Mouse (Mus musculus): Measurements from ENCODE around the gene Slc17a2. TPM values are rescaled to one million over a fixed set of nuclear protein-coding genes. Genes with fewer than 3 reads are reported as not detected.
"Not testable (repeated sequence)": the region's sequence is repeated elsewhere in the genome, so short reads cannot be mapped to it uniquely, and the experiment has no call there.

Slc17a2 gene
- under 1 TPM in 1 of 2 experiments, not detected in 1; 0.26 TPM for total RNA-seq (2021)
- long read RNA-seq, experiment 1: 0 reads
- long read RNA-seq, experiment 2: 0 reads

DNA sequence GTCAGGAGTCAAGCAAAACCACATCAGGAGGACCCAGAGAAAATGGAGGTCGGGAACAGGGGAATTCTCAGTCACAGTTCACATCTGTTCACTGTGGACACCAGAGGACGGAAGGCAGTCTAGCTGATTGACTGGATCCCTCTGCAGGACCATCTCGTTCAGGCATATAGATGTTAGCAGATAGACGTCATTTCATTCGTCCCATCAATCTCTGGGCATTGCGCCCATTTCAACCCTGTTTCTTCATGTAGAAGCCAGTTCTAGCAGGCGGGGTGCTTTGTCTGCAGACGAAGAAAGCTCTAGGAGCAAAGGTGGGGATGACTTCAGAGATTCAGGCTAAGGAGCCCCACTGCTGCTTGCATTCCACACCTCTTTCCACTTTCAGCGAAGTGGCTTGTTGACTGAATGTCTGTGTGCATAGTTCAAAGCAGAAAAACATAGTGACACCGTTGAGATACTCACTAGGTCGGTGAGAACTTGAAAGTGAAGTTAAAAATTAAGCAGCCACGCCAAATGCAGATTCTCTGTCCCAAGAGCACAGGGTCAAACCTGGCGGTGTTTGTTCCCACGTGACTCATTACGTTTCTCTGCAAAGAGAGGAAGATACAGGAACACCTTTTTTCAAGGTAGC lies at the start of gene Slc17a2:
Gene Slc17a2, plus strand, starts transcription at position 572 of the 631 bp plus-strand sequence.
- no peak for DNase-seq

DNA sequence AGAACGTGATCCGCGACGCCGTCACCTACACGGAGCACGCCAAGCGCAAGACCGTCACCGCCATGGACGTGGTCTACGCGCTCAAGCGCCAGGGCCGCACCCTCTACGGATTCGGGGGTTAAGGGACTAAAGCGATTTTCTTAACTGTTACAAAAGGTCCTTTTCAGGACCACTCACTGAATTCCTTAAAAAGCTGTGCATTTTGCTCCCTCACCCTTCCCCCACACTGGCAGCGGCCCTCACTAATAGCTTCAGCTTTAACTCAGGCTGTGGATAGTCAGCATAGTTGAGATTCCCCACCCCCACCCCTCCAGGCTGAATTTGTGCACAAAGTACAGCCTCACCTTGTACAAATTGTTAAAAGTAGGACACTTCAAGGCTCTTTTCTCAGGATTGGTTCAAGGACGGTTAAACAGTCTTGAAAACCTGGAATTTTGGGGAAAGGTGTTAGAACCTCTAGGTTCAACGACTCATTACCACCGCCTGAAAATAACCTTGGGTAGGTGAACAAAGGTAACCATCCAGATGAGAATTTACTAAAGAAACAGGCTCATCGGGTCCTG lies 49.5 kb upstream of the Slc17a2 start:
- DNase-seq: no peak

DNA sequence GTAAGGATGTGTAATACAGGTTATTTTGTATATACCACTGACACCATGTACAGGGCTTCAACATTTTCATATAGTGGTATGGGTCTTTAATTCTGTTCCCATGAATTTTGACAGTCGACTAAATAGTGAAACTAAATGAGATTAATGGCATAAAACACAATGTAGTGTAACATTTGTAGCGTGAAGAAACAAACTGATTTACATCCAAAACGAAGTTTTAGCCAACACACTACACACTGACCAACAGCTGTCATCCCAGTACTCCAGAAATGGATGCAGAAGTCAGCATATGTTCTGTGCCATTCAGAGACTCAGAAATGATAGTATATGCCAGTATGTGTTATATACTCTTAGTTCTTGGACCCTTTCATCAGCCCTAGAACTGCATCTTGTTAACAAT lies 48.9 kb upstream of the Slc17a2 start:
- DNase-seq: no peak

DNA sequence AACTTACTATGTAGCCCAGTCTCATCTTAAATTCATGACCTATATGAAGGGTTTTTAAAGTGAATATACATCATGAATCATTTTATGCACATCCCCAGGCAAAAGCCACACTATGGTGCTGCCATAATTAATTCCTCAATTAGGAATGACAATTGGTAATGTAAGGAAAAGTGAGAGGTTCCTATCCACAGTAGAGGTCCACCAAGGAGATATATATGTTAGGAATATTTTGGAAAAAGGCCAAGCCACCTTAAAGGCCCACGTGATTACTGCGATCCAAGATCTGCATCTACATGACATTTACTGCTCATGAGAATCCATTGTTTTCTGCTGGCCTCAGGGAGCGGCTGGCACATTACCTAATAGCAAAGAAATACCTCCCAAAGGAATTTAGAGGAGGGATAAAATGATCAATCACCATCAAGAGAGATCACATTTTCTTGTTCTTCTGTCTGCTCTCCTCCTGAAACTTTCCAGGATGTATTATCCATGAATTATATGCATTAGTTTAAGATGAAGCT lies 47.5 kb upstream of the Slc17a2 start:
- no peak for DNase-seq

DNA sequence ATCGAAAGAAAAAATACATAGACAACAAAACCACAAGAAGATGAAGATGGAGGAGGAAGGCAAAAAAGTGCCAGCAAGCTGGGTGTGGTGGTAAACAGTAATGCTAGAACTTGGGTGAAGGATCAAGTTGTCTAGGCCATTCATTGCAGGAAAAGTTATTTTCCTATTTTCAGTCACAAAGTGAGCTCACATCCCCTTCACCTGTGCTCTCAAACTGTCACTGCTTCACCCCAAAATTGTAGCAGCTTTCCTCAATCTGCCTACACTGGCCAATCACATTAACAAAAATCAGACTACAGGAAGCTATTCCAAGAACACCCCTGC lies 46.9 kb upstream of the Slc17a2 start:
- DNase-seq: no peak

DNA sequence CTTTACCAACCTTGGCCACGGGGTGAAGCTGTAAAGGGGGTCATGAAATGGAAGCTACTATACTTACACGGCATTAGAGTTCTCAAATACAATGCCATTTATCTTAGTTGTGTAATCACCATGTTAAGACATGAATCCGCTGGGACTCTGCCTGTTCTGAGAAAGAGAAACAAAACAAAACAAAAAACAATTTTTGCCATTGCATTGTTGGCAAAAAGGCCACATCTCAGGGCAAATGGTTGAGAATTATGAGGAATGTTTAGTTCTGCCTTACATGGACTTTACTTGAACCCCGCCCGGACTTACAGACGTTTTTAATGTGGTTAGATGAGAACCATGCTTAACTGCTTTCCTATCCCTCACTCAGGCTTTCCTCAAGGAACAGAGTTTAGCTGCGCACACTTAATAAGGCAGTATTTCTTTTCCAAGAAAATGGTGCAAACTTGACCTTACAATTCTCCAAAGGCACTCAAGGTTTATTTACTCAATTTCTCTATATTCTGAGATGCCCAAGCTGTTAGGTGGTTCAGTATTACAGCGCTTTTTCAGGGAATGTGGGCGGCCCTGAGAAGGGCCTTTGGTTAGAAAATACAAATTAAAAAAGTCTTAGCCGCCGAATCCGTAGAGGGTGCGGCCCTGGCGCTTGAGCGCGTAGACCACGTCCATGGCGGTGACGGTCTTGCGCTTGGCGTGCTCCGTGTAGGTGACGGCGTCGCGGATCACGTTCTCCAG lies 46.4 kb upstream of the Slc17a2 start:
- DNase-seq: no peak

DNA sequence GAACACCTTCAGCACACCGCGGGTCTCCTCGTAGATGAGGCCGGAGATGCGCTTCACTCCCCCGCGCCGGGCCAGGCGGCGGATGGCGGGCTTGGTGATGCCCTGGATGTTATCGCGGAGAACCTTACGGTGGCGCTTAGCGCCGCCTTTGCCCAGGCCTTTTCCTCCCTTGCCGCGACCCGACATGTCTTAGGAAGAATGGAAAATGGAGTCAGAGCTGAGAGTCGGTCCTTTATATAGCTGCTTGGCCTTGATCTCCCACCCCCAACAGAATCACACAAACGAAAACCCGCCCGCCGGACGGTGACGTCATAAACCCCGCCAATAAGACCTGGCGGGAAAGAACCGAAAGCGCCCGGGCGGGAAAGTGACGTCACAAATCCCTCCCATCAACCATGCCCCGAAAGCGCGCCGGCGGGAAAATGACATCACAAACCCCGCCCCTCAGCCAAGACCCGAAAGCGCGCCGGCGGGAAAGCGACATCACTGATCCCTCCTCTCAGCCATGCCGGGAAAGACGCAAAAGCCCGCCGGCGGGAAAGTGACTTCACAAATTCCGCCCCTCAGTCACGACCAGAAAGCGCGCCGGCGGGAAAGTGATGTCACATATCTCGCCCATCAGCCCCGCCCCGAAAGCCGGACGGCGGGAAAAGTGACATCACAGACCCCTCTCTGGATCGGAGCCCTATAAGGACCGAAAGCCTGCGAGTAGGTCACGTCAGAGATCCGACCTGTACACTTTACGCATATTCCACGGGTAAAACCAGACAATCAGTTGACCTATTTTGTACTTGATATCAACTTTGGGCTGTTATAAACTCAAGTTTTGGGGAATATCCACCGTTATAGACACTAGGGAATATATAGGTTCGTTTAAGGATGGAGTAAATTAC lies 45.6 kb upstream of the Slc17a2 start, which contains the start of gene Hist1h4a:
Gene Hist1h4a, minus strand, starts transcription at position 259 of the 893 bp plus-strand sequence.
- DNase-seq: peak; percentile 98

DNA sequence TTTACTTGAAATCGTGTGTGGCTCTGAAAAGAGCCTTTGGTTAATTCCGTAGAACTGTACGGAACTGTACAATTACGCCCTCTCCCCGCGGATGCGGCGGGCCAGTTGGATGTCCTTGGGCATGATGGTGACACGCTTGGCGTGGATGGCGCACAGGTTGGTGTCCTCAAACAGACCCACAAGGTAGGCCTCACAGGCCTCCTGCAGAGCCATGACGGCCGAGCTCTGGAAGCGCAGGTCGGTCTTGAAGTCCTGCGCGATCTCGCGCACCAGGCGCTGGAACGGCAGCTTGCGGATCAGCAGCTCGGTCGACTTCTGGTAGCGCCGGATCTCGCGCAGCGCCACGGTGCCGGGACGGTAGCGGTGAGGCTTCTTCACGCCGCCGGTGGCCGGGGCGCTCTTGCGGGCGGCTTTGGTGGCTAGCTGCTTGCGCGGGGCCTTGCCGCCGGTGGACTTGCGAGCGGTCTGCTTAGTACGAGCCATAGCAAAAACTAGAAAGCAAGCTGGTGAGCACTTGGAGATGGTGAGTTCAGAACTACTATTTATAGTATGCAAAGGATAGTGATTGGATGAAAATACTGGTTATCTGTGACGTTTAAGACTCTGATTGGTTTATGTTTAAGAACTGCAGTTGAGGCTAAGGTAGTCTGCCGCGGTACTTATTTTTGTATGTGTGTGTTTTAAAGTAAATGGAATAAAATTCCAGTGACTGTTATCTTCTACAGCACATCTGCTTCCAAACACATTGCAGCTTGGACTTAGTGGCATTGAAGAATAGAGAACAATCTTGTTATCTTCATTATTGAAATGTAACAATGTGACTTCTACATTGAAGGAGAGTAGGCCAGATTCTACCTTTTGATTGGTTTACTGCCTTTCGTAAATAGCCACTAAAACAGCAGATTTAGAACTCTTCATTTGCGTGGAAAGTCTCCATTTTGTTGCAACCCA lies 44.6 kb upstream of the Slc17a2 start, which contains the start of gene Hist1h3a:
Gene Hist1h3a, minus strand, starts transcription at position 516 of the 951 bp plus-strand sequence.
- peak; percentile 56 to 67 for DNase-seq

DNA sequence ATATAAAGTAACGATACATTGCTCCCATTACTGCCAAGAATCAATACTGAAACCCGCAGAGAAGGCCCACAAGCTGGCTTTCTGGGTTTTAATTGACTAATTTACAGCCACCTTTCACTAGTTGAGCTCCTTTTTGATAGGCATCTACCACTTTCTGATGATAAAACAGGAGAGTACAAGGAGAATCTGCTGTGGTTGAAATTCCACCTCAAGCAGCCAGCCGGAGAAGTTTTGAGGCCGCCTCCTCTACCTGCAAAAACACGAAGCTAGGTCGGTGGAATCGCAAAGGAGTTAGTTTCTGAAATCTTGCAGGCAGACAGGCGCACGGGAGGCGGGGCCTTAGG lies 43.6 kb upstream of the Slc17a2 start:
- no peak for DNase-seq

DNA sequence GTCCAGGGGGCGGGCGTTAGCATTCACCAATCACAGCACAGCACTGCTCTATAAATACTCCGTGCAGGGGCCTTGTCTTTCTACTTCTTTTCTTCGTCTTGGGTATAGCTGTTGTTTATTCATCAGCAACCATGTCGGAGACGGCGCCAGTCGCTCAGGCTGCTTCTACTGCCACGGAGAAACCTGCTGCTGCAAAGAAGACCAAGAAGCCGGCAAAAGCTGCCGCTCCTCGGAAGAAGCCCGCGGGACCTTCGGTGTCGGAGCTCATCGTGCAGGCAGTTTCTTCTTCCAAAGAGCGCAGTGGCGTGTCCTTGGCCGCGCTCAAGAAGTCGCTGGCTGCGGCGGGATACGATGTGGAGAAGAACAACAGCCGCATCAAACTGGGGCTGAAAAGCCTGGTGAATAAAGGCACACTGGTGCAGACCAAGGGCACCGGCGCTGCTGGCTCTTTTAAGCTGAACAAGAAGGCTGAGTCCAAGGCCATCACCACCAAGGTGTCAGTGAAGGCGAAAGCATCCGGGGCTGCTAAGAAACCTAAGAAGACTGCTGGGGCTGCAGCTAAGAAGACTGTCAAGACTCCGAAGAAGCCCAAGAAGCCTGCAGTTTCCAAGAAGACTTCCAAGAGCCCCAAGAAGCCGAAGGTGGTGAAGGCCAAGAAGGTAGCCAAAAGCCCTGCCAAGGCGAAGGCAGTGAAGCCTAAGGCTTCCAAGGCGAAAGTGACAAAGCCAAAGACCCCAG lies 43.0 kb upstream of the Slc17a2 start, which contains the start of gene Hist1h1a:
Gene Hist1h1a, plus strand, starts transcription at position 81 of the 738 bp plus-strand sequence.
- peak; percentile 83 to 90 for DNase-seq

DNA sequence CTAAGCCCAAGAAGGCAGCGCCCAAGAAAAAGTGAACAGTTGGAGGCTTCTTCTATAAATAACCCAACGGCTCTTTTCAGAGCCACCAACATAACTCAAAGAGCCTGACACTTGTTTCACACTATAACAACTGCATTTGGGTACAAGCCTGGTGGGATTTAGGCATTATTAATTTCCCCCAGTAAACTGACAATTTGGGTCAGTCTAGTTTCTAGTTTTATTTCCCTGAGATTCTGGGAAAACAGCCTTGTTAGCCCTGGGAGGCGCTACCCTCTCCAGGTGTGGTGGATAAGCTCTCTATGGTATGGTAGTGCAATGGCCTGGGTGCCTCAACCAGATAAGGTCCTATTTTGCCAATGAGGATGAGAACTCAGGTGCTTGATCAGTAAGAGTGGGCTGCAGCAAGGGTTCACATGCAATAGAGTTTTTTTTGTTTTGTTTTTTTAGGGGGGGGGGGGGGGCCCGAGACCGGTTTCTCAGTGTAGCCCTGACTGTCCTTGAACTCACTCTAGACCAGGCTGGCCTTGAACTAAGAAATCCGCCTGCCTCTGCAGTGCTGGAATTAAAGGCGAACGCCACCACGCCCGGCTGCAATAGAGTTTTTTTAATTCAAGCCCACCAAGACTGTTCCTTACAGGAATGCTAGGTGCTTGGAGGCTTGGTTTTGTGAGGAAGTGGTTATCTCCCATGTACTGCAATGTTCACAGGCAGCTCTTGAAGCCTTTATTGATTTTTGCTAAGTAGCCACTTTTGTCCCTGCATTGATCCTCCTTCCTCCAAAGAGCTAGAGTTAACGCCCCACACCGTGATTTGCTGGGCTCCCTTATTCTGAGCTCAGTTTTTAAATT lies 42.2 kb upstream of the Slc17a2 start:
- DNase-seq: no peak

DNA sequence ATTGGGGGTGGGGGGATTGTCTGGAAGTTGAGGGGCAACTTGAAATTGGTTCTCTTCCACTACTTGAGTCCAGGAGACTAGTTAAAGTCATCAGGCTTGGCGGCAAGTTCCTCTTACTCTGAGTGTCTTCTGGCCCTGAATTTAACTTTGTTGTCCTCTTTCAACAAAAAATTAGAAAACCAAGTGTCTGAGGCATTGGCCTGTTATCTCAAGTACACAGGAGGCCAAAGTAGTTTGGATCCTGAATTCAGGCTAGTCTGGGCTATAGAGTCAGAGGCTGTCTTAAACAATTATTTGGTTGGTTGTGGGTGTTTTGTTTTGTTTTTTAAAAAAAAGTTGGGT lies 41.6 kb upstream of the Slc17a2 start:
- no peak for DNase-seq

DNA sequence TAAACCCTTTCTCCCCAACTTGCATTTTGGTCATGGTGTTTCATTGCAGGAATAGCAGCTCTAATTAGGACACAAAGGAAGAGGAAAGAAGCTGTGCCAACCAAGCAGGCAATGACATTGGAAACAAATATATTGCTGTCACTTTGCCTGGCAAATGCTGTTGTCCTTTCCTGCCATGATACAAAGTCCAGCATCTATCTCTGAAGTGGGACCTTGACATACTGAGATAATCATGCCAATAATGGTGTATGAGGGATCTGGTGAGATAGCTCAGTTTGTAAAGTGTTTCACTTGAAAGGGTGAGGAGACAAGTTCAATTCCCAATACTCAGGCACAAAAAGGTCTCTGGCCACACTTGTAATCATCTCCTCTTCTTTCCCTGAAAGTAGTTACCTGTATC lies 40.0 kb upstream of the Slc17a2 start:
- DNase-seq: peak in 1 of 2 experiments; percentile 17

DNA sequence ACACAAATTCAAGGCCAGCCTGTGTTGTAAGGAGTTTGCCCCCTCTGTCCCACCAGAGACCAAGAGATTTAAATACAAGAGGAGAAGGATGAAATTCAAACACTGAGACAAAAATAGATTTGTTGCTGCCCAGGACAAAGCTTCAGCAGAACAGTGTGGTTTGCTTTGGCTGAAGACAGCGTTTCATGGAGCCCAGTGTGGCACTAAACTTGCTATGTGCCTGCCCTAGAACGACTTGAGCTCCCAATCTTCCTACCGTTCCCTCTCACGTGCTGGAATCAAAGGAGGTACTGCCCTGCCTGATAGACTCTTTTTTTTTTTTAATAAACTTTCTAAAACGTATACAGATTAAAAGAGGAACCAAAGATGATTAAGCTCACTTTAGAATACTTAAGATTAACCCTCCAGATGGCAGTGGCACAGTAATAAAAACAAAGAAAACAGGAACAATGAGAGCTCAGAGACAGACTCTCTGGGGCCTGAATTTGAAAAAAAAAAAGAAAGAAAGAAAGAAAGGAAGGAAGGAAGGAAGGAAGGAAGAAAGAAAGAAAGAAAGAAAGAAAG lies 37.9 kb upstream of the Slc17a2 start:
- no peak for DNase-seq

DNA sequence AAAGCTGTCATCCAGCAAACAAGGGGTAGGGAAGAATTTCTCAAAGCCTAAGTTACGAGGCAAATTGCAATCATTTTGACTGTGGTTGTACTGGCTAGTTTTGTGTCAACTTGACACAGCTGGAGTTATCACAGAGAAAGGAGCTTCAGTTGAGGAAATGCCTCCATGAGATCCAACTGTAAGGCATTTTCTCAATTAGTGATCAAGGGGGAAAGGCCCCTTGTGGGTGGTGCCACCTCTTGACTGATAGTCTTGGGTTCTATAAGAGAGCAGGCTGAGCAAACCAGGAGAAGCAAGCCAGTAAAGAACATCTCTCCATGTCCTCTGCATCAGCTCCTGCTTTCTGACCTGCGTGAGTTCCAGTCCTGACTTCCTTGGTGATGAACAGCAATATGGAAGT lies 37.2 kb upstream of the Slc17a2 start, which contains the start of gene Trim38:
Gene Trim38, plus strand, starts transcription at position 301 of the 400 bp plus-strand sequence.
- DNase-seq: not testable (repeated sequence)

DNA sequence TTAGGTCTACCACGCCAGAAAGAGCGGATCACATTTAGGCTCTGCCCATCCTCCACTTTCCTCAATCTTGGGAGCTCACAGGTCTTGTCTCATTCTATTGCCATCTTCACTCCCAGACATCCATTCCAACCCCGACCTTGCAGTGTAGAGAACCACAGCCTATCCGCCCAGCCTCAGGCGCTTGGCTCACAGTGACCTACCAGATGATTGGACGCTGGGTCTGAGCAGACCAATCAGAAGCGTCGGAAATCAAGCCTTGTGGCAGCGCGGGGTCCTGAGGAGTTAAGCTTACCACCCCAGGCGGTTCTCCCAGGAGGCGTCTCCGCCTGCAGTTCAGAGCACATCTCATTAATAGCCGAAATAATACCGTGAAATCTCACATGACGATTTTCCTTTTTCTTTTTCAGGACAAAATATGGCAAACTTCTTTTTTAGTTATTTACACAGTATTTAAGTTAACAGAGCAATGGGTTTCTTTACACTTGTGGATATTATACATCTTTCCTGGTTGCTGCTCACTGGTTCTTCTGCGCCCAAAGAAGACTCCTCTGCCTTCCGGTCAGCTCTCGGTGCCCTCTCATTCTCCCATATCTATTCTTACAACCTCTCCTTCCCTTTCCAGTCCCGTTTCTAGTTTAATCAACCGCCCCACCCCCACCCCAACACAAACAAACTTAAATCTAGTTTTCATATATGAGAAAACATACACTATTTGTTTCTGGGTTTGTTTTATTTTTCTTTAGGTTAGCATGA lies 34.1 kb upstream of the Slc17a2 start:
- peak; percentile 57 to 58 for DNase-seq

DNA sequence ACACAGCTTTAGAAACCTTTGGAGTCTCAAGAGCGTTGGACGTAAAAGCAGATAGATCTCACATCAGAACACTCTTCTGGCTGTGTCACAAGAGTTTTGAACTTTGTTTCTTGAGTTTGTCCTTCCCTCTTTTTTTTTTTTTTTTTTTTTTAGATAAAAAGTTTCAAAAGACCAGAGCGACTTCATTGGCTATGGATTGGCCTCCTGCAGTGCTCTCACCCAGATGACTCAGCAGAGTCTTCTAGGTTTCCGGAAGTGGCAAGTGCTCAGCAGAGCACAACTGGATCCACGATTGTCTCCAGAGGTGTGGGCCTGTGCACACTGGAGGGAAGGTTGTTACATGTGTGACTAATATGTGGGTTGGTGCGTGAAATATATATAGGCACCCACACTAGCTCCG lies 28.5 kb upstream of the Slc17a2 start:
- DNase-seq: no peak

DNA sequence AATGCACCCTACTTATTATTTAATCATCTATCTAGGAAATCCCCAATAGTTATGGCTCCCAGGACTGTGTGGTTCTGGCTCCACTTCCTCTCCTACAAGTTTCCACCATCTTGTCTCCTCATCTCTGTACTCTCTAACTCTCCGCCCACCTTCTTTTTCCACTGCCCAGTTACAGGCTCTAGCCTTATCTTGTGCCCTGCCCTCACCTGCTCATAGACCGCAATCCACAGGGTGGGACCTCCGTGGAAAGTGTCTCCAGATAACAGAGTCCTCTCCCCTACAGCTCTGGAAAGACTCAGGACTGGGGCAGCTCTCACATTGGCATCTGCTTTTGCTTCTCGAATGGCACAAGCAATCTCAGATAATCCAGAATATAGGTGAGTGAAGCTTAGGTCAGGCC lies 27.8 kb upstream of the Slc17a2 start:
- DNase-seq: no peak

All from adrenal gland, postnatal 36 days (tissue).